Mouse (Mus musculus) mesoderm, embryonic 11.5 days (tissue): Measurements from ENCODE around the gene Slc7a6os.

ENCODE experiments used
- DNase-seq: peaks from one replicate; pipeline ENCODE4 v3.0.0-alpha.2; 2012; ENCODE audit warnings: low read depth, low spot score

Slc7a6os gene

GRCm38 (mm10) chr8:106177594-106177993, 33.1 kb downstream of the Slc7a6os start:
- peak; percentile 23 for DNase-seq

- DNase-seq, result peak; percentile 6
Measured at GRCm38 (mm10) chr8:106176891-106177290, 33.8 kb downstream of the Slc7a6os start.

- DNase-seq, result no peak
Measured at GRCm38 (mm10) chr8:106173566-106173965, 37.2 kb downstream of the Slc7a6os start.

GRCm38 (mm10) chr8:106169934-106170480, 40.7 kb downstream of the Slc7a6os start:
- peak; percentile 22 for DNase-seq

GRCm38 (mm10) chr8:106169017-106169933, 41.5 kb downstream of the Slc7a6os start:
- peak; percentile 54 for DNase-seq

GRCm38 (mm10) chr8:106168356-106169016, 42.2 kb downstream of the Slc7a6os start, which contains the start of gene Slc7a6:
Gene Slc7a6, plus strand, starts transcription at chr8:106168857.
- DNase-seq, result peak; percentile 85

GRCm38 (mm10) chr8:106165460-106165859, 45.3 kb downstream of the Slc7a6os start:
- DNase-seq, result peak; percentile 71

GRCm38 (mm10) chr8:106163251-106163650, 47.5 kb downstream of the Slc7a6os start:
- DNase-seq, result no peak

- no peak for DNase-seq
Measured at GRCm38 (mm10) chr8:106159876-106160275, 50.9 kb downstream of the Slc7a6os start.

GRCm38 (mm10) chr8:106158381-106158780, 52.4 kb downstream of the Slc7a6os start:
- no peak for DNase-seq

GRCm38 (mm10) chr8:106157419-106157818, 53.3 kb downstream of the Slc7a6os start:
- no peak for DNase-seq

GRCm38 (mm10) chr8:106152876-106153275, 57.9 kb downstream of the Slc7a6os start:
- no peak for DNase-seq

GRCm38 (mm10) chr8:106151041-106151440, 59.7 kb downstream of the Slc7a6os start:
- no peak for DNase-seq
